Mouse (Mus musculus) stomach, postnatal 0 days (tissue): ENCODE data around the gene Klhl6.

Experiments
- CTCF ChIP-seq: IDR thresholded peaks from 2 replicates; pipeline ENCODE4 v1.5.1; 2016; ENCODE audit warnings: antibody characterized with exemption, low read depth, mild to moderate bottlenecking, moderate library complexity
- EP300 ChIP-seq: optimal IDR thresholded peaks from 2 replicates; pipeline ENCODE3; 2016; ENCODE audit warnings: antibody characterized with exemption

DNA sequence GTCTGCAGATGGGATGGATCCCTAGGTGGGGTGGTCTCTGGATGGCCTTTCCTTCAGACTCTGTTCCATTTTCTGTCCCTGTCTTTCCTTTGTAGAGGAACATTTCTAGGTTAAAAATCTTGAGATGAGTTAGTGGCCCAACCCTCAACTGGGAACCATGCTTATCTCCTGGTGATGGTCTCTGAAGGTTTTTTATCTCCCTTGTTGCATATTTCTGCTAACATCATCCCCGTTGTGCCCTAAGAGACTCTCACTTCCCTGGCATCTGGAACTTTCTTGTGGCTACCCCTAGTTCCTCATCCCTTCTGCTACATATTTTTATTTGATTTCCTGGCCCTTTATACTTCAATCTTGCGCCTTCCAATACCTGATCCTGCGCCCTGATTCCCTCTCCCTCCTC lies 10.4 kb upstream of the Klhl6 start:
- TF ChIP-seq CTCF = no peak
- no peak for TF ChIP-seq EP300
